Mouse (Mus musculus): ENCODE results near the gene Gpr15. TPM values are rescaled to one million over a fixed set of nuclear protein-coding genes. Genes with fewer than 3 reads are reported as not detected.
A peak's percentile ranks its signal among the peaks of the same experiment; 100 is the strongest.

Gene Gpr15
- polyA plus RNA-seq, 1 experiment from 2014 or later: not detected

DNA sequence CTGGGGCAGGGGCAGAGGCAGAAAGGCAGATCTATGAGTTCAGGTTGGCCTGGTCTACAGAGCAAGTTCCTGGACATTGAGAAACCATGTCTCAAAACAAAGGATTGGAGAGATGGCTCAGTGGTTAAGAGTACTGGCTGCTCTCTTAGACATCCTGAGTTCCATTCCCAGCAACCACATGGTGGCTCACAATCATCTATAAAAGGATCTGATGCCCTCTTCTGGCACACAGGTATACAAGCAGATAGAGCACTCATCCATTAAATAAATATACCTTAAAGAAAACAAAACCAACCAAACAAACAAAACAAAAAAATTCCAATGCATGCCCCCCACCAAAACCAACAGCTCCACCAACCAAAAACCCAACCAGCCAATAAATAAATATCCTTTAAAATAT lies 34.3 kb downstream of the Gpr15 start:
- ATAC-seq (replicated peaks; ENCODE audit: low FRiP score, low read depth): no peak
- TF ChIP-seq CTCF (IDR thresholded peaks at IDR 0.05; ENCODE audit: low read depth): peak; percentile 38; the same call in 1 of the 2 replicates
- no peaks in the 10 kb centered on the region for H3K9me3 ChIP-seq (replicated peaks; ENCODE audit: low read length)

DNA sequence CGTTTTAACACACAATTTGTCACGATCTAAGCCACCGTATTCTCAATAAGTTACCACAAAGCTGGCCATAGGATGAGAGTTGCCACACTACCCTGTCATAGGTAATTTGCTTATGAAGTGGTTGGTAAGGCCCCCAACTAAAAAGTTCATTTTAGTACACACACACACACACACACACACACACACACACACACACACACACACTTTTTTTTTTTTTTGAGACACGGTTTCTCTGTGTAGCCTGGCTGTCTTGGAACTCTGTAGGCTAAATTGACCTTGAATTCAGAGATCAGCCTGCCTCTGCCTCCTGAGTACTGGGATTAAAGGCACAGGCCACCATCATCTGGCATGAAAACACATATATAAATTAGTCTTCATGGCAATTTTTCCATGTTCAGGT lies 35.0 kb downstream of the Gpr15 start:
- no peak overlapping the region for H3K27ac ChIP-seq
- no peaks in the 10 kb centered on the region for H3K9me3 ChIP-seq (replicated peaks; ENCODE audit: low read length)
- no peaks in the 10 kb centered on the region for H3K4me1 ChIP-seq (replicated peaks; ENCODE audit: insufficient read depth, low read length)
- ATAC-seq (replicated peaks; ENCODE audit: low FRiP score, low read depth): no peak
- no peak for TF ChIP-seq CTCF (IDR thresholded peaks at IDR 0.05; ENCODE audit: low read depth)
- H3K9ac ChIP-seq (ENCODE audit: low read depth, low read length): no peak overlapping the region
- WGBS: 90% methylated on average over 4 of the region's 4 CpGs
- no peak for DNase-seq (ENCODE audit: low spot score)
- no peak overlapping the region for H3K4me3 ChIP-seq (replicated peaks; ENCODE audit: low read depth, low read length)
- no peak overlapping the region for H3K4me2 ChIP-seq (ENCODE audit: low read length)
- H3K27me3 ChIP-seq (ENCODE audit: insufficient read depth, low read length): no peaks in the 10 kb centered on the region
- H3K36me3 ChIP-seq (ENCODE audit: insufficient read depth, low read length): no peaks in the 10 kb centered on the region

More for the DNA sequence above, 34.3 kb downstream of the Gpr15 start:
- no peak overlapping the region for H3K27ac ChIP-seq
- no peaks in the 10 kb centered on the region for H3K4me1 ChIP-seq (replicated peaks; ENCODE audit: insufficient read depth, low read length)
- H3K36me3 ChIP-seq (ENCODE audit: insufficient read depth, low read length): no peaks in the 10 kb centered on the region
- H3K4me2 ChIP-seq (ENCODE audit: low read length): no peak overlapping the region
- H3K4me3 ChIP-seq (replicated peaks; ENCODE audit: low read depth, low read length): no peak overlapping the region
- no peak for DNase-seq (ENCODE audit: low spot score)
- H3K27me3 ChIP-seq (ENCODE audit: insufficient read depth, low read length): no peaks in the 10 kb centered on the region
- H3K9ac ChIP-seq (ENCODE audit: low read depth, low read length): no peak overlapping the region

DNA sequence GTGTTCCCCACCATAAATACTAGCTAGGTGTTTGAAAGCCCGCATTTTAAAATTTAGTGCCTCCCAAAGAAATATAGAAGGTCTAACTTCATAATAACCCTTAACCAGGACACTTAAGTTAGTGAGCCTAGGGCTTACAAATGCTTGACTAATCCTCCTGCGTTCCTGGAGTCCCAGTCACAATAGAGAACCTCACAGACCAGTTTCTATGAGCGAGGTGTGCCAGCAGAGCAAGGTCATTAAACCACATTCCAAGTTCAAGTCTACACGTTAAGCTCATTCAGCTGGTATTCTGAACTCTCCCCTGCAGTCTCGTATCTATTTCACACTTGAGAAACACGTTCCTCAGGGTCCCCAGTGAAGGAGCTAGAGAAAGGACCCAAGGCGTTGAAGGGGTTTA lies 36.0 kb downstream of the Gpr15 start:
- TF ChIP-seq CTCF (IDR thresholded peaks at IDR 0.05; ENCODE audit: low read depth): no peak
- Histone ChIP-seq H3K4me1 (replicated peaks; ENCODE audit: insufficient read depth, low read length) (no peaks in the 10 kb centered on the region), H3K4me3 (replicated peaks; ENCODE audit: low read depth, low read length) (no peak overlapping the region), H3K27me3 (ENCODE audit: insufficient read depth, low read length) (no peaks in the 10 kb centered on the region), H3K9ac (ENCODE audit: low read depth, low read length) (no peak overlapping the region), H3K9me3 (replicated peaks; ENCODE audit: low read length) (no peaks in the 10 kb centered on the region), H3K36me3 (ENCODE audit: insufficient read depth, low read length) (0 out of 2 replicates have a peak, but pooled peaks cover 4% of the 10 kb centered on the region), H3K27ac (no peak overlapping the region), H3K4me2 (ENCODE audit: low read length) (no peak overlapping the region)
- WGBS: 68% methylated on average over 7 of the region's 7 CpGs
- DNase-seq (ENCODE audit: low spot score) (no peak), ATAC-seq (replicated peaks; ENCODE audit: low FRiP score, low read depth) (no peak)

DNA sequence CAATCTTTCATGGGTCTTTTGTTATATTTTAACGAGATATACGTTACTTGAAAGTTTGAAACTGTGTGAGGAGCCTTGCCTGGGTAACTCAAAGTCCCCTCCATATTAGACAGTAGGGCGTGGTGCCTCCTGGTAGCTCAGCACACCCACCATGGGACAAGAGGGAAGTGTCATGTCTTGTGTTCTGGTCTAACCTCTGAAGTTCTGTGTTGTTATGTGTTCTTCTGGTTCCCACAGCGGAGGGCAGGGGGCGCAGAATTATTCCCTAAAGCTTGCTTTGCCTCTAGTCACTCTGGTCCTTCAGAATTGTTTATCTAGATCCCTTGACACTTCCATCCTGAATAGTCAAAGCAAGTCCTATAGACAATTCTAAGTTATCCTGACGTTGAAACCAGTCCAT lies 36.8 kb downstream of the Gpr15 start:
- Histone ChIP-seq H3K27me3 (ENCODE audit: insufficient read depth, low read length) (no peaks in the 10 kb centered on the region), H3K9me3 (replicated peaks; ENCODE audit: low read length) (no peaks in the 10 kb centered on the region), H3K4me1 (replicated peaks; ENCODE audit: insufficient read depth, low read length) (no peaks in the 10 kb centered on the region), H3K4me3 (replicated peaks; ENCODE audit: low read depth, low read length) (no peak overlapping the region), H3K27ac (no peak overlapping the region), H3K4me2 (ENCODE audit: low read length) (no peak overlapping the region), H3K9ac (ENCODE audit: low read depth, low read length) (no peak overlapping the region), H3K36me3 (ENCODE audit: insufficient read depth, low read length) (0 out of 2 replicates have a peak, but pooled peaks cover 4% of the 10 kb centered on the region)
- DNase-seq (ENCODE audit: low spot score): no peak
- 89% methylated on average over 6 of the region's 6 CpGs for WGBS
- ATAC-seq (replicated peaks; ENCODE audit: low FRiP score, low read depth): no peak
- no peak for TF ChIP-seq CTCF (IDR thresholded peaks at IDR 0.05; ENCODE audit: low read depth)

DNA sequence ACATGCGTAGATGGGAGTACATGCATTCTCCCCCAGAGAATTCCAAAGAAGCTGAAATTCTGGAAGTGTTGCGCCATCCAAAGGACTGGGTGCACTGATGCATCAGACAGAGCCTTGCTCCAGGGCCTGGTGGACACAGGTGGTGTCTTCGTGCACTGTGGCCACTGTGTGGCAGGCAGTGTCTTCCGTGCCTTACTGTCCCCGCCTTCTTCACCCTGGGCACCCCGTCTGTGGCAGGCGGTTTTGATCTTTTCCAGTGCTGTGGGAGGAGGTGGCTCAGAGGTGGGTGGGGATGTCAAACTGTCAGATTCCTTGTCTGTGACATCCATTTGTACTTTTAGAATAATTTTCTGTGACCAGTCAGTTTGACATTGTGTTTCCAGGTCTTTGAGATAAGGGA lies 40.2 kb downstream of the Gpr15 start:
- H3K27ac ChIP-seq: no peak overlapping the region
- H3K4me2 ChIP-seq (ENCODE audit: low read length): no peak overlapping the region
- 77% methylated on average over 7 of the region's 7 CpGs for whole genome bisulfite sequencing
- no peaks in the 10 kb centered on the region for H3K27me3 ChIP-seq (ENCODE audit: insufficient read depth, low read length)
- ATAC-seq (replicated peaks; ENCODE audit: low FRiP score, low read depth) (no peak), DNase-seq (ENCODE audit: low spot score) (no peak)
- no peak overlapping the region for H3K4me3 ChIP-seq (replicated peaks; ENCODE audit: low read depth, low read length)
- no peaks in the 10 kb centered on the region for H3K9me3 ChIP-seq (replicated peaks; ENCODE audit: low read length)
- no peaks in the 10 kb centered on the region for H3K4me1 ChIP-seq (replicated peaks; ENCODE audit: insufficient read depth, low read length)
- TF ChIP-seq CTCF (IDR thresholded peaks at IDR 0.05; ENCODE audit: low read depth): no peak
- H3K36me3 ChIP-seq (ENCODE audit: insufficient read depth, low read length): peaks cover 20% of the 10 kb centered on the region; the same call in 1 of the 2 replicates
- H3K9ac ChIP-seq (ENCODE audit: low read depth, low read length): no peak overlapping the region

DNA sequence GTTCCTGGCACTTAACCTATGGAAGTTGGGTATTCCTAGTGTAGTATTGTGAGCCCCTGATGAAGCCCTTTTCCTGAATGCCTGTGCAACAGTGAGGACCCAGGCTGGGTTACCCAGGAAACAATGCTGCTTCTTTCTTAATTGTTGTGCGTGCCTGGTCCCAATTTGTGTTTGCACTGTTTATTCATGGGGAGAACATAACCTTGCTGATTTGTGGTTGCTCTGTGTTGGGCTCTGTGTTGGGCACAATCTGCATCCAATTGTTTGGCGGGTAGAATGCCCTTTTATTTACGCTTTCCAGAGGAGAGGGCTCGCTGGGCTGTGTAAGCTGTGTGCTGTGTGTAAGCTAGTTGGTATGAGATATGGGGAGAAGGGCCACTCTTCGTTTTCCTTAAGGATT lies 41.4 kb downstream of the Gpr15 start:
- H3K9ac ChIP-seq (ENCODE audit: low read depth, low read length): no peak overlapping the region
- DNase-seq (ENCODE audit: low spot score) (no peak), ATAC-seq (replicated peaks; ENCODE audit: low FRiP score, low read depth) (no peak)
- no peak for TF ChIP-seq CTCF (IDR thresholded peaks at IDR 0.05; ENCODE audit: low read depth)
- no peaks in the 10 kb centered on the region for H3K9me3 ChIP-seq (replicated peaks; ENCODE audit: low read length)
- no peaks in the 10 kb centered on the region for H3K4me1 ChIP-seq (replicated peaks; ENCODE audit: insufficient read depth, low read length)
- no peak overlapping the region for H3K27ac ChIP-seq
- no peak overlapping the region for H3K4me3 ChIP-seq (replicated peaks; ENCODE audit: low read depth, low read length)
- peaks cover 22% of the 10 kb centered on the region; the same call in 1 of the 2 replicates for H3K36me3 ChIP-seq (ENCODE audit: insufficient read depth, low read length)
- no peak overlapping the region for H3K4me2 ChIP-seq (ENCODE audit: low read length)
- no peaks in the 10 kb centered on the region for H3K27me3 ChIP-seq (ENCODE audit: insufficient read depth, low read length)
- 88% methylated on average over 5 of the region's 5 CpGs for WGBS

DNA sequence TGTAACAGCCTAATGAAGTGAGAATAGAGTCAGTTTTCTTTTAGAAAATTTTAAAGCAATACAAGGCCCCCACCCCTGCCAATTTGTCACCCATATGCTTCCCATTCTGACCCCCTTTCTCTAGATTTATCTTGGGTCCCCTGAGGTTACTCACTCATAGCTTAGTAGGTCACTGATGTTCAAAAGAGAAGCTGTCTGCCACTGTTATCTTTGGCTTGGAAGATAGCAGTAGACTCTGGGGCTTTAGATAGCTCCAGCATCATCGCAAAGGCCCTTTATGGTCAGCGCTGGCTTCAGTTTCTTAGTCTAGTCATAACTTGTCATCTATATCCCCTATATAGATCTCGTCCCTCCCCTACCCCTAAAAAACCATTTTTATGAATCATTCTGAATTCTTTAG lies 42.2 kb downstream of the Gpr15 start:
- no peaks in the 10 kb centered on the region for H3K4me1 ChIP-seq (replicated peaks; ENCODE audit: insufficient read depth, low read length)
- ATAC-seq (replicated peaks; ENCODE audit: low FRiP score, low read depth) (no peak), DNase-seq (ENCODE audit: low spot score) (no peak)
- no peak overlapping the region for H3K27ac ChIP-seq
- 87% methylated on average over 3 of the region's 3 CpGs for WGBS
- no peak for TF ChIP-seq CTCF (IDR thresholded peaks at IDR 0.05; ENCODE audit: low read depth)
- no peaks in the 10 kb centered on the region for H3K9me3 ChIP-seq (replicated peaks; ENCODE audit: low read length)
- H3K27me3 ChIP-seq (ENCODE audit: insufficient read depth, low read length): no peaks in the 10 kb centered on the region
- H3K36me3 ChIP-seq (ENCODE audit: insufficient read depth, low read length): peaks cover 22% of the 10 kb centered on the region; the same call in 1 of the 2 replicates
- 0 out of 2 replicates have a peak overlapping the region, but pooled peaks have one; percentile 8 for H3K9ac ChIP-seq (ENCODE audit: low read depth, low read length)
- H3K4me2 ChIP-seq (ENCODE audit: low read length): no peak overlapping the region
- H3K4me3 ChIP-seq (replicated peaks; ENCODE audit: low read depth, low read length): no peak overlapping the region

All from kidney, postnatal 0 days (tissue).